Mouse (Mus musculus): ENCODE results near the gene Gpx2. TPM values are rescaled to one million over a fixed set of nuclear protein-coding genes. Genes with fewer than 3 reads are reported as not detected.

Gpx2 gene
- not detected in 2 replicates for polyA plus RNA-seq (2015; fragmentation: Nextera tagmentation; extraction: Ambion mirVana)

DNA sequence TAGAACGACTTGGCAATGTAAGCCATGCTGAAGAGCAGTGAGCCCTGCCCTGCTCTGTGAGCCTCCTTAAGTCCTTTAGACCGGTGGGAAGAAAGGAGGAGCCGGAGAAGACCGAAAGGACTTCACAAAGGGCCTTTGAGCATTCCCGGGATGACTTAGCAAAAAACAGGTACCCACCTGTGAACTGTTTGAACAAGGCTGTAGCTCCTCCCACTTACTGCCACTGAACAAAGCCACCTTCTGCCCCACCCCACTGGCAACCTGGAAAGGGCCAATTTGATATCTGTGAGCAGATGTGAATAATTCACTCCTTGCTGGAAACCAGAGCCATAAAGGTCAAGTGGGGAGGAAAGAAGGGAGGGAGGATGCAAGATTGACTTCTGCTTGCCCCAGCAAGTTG lies at the start of gene Gpx2:
Gene Gpx2, minus strand, starts transcription at position 205 of the 400 bp plus-strand sequence.
- Histone ChIP-seq H3K9me3 (no peaks in the 10 kb centered on the region), H3K27me3 (0 out of 2 replicates have a peak, but pooled peaks cover 2% of the 10 kb centered on the region)
- WGBS, result 80% methylated on average over 5 of the region's 5 CpGs

DNA sequence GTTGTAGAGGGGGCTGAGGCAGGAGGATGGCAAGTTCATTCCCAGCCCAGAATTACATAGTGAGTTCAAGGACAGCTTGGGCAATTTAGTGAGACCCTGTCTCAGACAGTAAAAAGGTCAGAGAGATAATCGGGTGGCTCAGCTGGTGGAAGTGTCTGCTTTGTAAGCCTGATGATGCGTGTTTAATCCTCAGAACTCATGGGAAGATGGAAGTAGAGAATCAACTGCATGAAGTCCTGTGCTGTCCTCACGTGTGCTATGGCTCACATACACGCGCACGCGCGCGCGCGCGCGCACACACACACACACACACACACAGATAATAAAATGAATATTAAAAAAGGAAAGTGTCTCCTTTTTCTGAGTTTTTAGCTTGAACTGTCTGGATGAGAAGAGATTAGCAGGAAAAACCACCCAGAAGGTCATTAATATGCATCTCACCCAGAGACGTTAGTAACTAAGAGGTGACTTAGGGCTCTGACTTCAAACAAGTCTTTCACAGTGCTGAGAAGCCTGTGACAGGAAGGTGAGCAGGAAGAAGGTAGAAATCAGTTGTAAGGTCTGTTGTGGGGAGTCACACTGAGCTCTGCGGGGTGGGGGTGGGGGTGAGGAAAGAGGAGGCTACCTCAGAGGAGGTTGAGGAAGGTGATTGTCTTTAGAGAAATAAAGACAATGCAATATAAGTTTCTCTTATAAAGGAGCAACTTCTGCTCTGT lies 49.1 kb upstream of the Gpx2 start:
- no peak overlapping the region for H3K27ac ChIP-seq
- H3K36me3 ChIP-seq, result peaks cover 3% of the 10 kb centered on the region; the same call in 1 of the 2 replicates
- no peak overlapping the region for H3K4me2 ChIP-seq (replicated peaks)
- no peak for ATAC-seq
- WGBS, result 89% methylated on average over 15 of the region's 15 CpGs
- H3K27me3 ChIP-seq, result no peaks in the 10 kb centered on the region
- no peak overlapping the region for H3K4me3 ChIP-seq (replicated peaks)
- no peaks in the 10 kb centered on the region for H3K4me1 ChIP-seq (replicated peaks)
- no peaks in the 10 kb centered on the region for H3K9me3 ChIP-seq
- no peak overlapping the region for H3K9ac ChIP-seq (replicated peaks)

More for the DNA sequence above, at the start of gene Gpx2:
- Histone ChIP-seq H3K4me2 (replicated peaks) (no peak within 1 kb of the TSS), H3K27ac (no peak within 1 kb of the TSS), H3K36me3 (0 out of 2 replicates have a peak, but pooled peaks cover 4% of the 10 kb centered on the region), H3K4me3 (replicated peaks) (no peak within 1 kb of the TSS), H3K4me1 (replicated peaks) (no peaks in the 10 kb centered on the region; the same call in 1 of the 2 replicates), H3K9ac (replicated peaks) (no peak within 1 kb of the TSS)
- ATAC-seq, result no peak

DNA sequence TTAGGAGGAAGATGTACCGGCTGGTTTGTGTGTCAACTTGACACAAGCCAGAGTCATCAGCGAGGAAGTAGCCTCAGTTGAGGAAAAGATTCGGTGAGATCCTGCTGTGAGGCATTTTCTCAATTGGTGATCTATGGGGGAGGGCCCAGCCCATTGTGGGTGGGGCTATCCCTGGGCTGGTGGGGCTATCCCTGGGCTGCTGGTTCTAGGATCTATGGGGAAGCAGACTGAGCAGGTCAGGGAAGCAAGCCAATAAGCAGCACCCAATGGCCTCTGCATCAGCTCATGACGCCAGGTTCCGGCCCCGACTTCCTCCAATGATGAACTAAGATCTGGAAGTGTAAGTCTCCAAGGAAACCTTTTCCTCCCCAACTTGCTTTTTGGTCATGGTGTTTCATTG lies 44.7 kb upstream of the Gpx2 start:
- Histone ChIP-seq H3K4me1 (replicated peaks) (peaks cover 15% of the 10 kb centered on the region), H3K36me3 (peaks cover 3% of the 10 kb centered on the region; the same call in 1 of the 2 replicates), H3K4me2 (replicated peaks) (no peak overlapping the region), H3K27me3 (0 out of 2 replicates have a peak, but pooled peaks cover 3% of the 10 kb centered on the region), H3K27ac (no peak overlapping the region), H3K9ac (replicated peaks) (no peak overlapping the region), H3K4me3 (replicated peaks) (no peak overlapping the region), H3K9me3 (no peaks in the 10 kb centered on the region)
- 86% methylated on average over 6 of the region's 6 CpGs for WGBS
- ATAC-seq, result no peak

DNA sequence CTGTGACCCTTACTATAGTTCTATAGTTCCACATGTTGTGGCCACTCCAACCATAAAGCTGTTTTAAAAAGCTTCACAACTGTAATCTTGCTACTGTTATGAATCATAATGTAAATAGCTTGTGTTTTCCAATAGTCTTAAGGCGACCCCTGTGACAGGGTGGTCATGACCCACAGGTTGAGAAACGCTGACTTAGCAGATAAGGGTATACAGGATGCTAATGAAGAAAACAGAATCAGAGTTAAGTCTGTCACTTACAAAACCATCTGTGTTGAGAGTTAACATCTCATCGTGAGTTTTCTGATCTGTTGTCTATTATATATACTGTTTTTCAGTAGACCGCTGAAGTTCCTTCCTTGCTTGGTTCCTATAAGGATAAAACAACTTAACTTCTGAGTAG lies 43.9 kb upstream of the Gpx2 start:
- Histone ChIP-seq H3K4me2 (replicated peaks) (no peak overlapping the region), H3K27ac (no peak overlapping the region), H3K4me1 (replicated peaks) (peaks cover 15% of the 10 kb centered on the region), H3K4me3 (replicated peaks) (no peak overlapping the region), H3K9me3 (no peaks in the 10 kb centered on the region), H3K27me3 (peaks cover 7% of the 10 kb centered on the region; the same call in 1 of the 2 replicates), H3K36me3 (peaks cover 3% of the 10 kb centered on the region; the same call in 1 of the 2 replicates), H3K9ac (replicated peaks) (no peak overlapping the region)
- 94% methylated on average over 4 of the region's 4 CpGs for WGBS
- ATAC-seq, result no peak

DNA sequence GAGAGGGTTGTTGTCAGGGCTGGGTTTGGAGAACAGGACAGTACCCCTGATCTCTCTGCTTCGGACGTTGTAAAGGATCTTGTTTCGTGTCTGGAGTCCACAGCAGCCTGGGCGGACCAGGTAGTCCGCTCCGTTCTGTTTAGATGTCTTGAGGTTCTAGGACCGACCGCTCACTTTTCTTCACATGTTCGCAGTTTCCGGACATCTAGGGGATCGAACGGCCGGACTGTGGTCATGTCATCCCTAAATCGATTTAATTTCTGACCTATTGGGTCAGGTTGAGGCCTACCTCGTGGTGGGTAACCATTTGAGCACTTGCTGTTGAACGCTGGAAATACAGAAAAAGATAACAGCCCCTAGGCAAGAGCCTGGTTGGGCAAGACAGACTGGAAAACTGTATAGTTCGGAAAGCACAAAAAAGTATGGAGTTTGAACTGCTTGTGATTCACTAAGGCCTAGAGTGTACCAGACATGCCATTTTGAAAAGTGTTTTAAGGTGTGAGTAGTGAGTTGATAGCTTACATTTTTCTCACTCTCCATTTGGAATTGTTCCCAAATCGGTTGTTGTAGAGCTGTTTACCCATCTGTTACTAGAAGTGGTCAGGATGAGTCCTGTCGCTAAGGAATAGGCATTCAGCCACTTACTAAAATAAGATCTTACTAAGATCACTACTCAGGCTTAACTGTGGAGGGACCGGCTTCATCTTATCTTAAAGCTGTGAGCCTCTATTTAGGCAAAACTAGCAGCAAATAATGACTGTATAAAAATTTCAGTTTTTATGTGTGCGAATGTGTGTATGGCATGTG lies 42.7 kb upstream of the Gpx2 start:
- Histone ChIP-seq H3K9ac (replicated peaks) (peak overlapping the region; percentile 71), H3K9me3 (no peaks in the 10 kb centered on the region), H3K4me1 (replicated peaks) (peaks cover 15% of the 10 kb centered on the region), H3K36me3 (peaks cover 3% of the 10 kb centered on the region; the same call in 1 of the 2 replicates), H3K4me3 (replicated peaks) (peak overlapping the region; percentile 77), H3K4me2 (replicated peaks) (peak overlapping the region; percentile 68), H3K27me3 (peaks cover 10% of the 10 kb centered on the region; the same call in 1 of the 2 replicates), H3K27ac (peak overlapping the region; percentile 80)
- WGBS, result 15% methylated on average over 21 of the region's 21 CpGs
- no peak for ATAC-seq

DNA sequence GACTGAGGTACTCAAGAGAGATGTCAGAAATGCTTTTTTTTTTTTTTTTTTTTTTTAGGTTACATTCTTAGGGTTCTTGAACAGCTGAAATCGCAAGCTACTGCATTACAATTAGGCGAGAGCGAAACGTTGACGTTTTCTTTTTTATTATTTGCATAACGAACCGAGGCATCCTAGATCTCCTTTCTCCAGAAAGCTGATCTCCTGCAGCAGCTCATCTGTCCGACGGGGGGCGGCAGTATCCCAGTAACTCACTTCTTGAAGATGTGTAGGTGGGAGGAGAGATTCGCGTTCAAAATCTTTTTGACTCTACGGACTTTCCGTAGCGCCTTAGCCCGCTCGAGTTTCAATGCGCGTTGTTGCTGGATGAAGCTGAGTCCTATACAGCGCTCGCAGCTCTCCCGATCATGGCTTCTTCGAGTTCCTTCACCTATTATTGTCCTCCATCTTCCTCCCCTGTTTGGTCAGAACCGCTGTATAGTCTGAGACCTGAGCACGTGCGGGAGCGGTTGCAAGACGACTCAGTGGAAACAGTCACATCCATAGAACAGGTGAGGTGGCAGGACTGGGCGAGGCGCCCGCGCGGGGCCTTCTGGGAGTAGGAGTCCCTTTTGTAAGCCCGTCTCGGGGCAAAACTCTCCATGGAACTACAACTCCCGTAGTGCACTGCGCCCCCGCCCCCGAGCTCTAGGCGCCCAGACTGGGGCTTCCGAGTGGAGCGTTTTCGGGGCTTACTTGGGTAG lies 41.9 kb upstream of the Gpx2 start:
- Histone ChIP-seq H3K9ac (replicated peaks) (peak overlapping the region; percentile 71), H3K27me3 (peaks cover 10% of the 10 kb centered on the region; the same call in 1 of the 2 replicates), H3K9me3 (no peaks in the 10 kb centered on the region), H3K4me1 (replicated peaks) (peaks cover 15% of the 10 kb centered on the region), H3K4me2 (replicated peaks) (peak overlapping the region; percentile 68), H3K27ac (peak overlapping the region; percentile 80), H3K4me3 (replicated peaks) (peak overlapping the region; percentile 77), H3K36me3 (no peaks in the 10 kb centered on the region)
- ATAC-seq, result peak; percentile 99
- under 1% methylated on average over 43 of the region's 43 CpGs for WGBS

DNA sequence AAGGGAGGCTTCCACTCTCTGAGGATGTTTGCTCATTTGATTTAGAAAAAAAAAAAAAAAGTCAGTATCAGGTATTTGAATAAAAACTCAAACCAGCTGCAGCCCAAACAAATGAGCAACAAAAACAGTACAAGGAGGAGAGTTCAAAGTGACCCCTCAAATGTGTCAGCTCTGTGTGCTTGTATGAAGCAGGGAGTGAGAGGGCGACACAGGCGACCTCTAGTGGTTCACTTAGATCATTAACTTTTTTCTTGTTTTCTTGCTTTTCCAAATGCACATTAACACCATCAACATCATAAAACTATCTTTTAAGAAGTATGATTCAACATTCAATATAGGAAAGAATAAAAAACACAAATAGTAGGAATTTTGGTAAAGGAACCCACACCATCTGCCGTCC lies 37.4 kb upstream of the Gpx2 start:
- peaks cover 3% of the 10 kb centered on the region; the same call in 1 of the 2 replicates for H3K4me1 ChIP-seq (replicated peaks)
- 3% methylated on average over 3 of the region's 3 CpGs for WGBS

DNA sequence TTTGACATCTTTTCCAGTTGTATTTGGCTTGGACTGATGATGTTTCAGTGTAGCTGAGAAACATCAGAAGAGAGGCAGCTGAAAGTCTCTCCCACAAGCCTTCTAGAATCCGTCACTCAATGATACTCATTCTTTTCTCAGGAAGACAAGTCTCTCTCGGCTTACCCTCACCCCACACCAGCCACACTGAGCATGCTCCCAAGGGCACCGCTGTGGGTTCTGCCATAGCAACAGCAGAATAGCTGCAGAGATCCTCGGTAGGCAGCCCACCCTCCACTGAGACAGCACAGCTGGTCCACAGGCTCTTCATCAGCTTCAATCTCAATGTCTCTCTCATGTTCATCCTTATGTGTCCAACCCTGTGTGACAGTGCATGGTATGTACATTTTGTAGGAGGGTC lies 29.9 kb upstream of the Gpx2 start:
- H3K4me3 ChIP-seq (replicated peaks), result no peak overlapping the region
- WGBS, result 61% methylated on average over 4 of the region's 4 CpGs

More for the DNA sequence above, 37.4 kb upstream of the Gpx2 start:
- H3K36me3 ChIP-seq, result no peaks in the 10 kb centered on the region
- ATAC-seq, result no peak
- no peak overlapping the region for H3K27ac ChIP-seq
- peaks cover 10% of the 10 kb centered on the region; the same call in 1 of the 2 replicates for H3K27me3 ChIP-seq
- no peaks in the 10 kb centered on the region for H3K9me3 ChIP-seq
- no peak overlapping the region for H3K4me2 ChIP-seq (replicated peaks)
- H3K9ac ChIP-seq (replicated peaks), result no peak overlapping the region
- no peak overlapping the region for H3K4me3 ChIP-seq (replicated peaks)

DNA sequence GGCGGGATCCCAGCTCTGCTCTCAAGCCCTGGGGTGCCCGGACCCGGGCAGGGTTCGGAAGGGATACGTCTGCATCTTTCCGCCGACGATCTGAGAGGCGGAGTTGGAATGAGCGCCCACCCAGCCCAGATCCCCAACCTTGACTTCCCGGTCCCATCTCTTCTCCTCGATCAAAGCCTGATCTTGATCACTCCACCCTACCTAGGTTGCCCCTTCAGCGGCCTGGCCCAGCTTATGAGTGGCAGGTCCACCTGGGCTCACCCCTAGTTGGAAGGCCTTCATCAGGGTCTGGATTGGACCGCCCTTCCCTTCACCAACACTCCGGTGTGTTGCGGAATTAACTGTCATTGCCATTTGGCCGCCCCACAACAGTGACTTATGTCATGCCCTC lies 27.3 kb upstream of the Gpx2 start, which contains the start of gene Rab15:
Gene Rab15, minus strand, starts transcription at position 258 of the 391 bp plus-strand sequence.
- peaks cover 48% of the 10 kb centered on the region for H3K27me3 ChIP-seq
- H3K9ac ChIP-seq (replicated peaks), result peak within 1 kb of the TSS; percentile 86
- H3K4me2 ChIP-seq (replicated peaks), result peak within 1 kb of the TSS; percentile 68
- no peaks in the 10 kb centered on the region for H3K36me3 ChIP-seq
- ATAC-seq, result peak; percentile 59
- peak within 1 kb of the TSS; percentile 72 for H3K27ac ChIP-seq
- H3K9me3 ChIP-seq, result no peaks in the 10 kb centered on the region
- peaks cover 28% of the 10 kb centered on the region for H3K4me1 ChIP-seq (replicated peaks)
- 3% methylated on average over 17 of the region's 17 CpGs for WGBS
- peak within 1 kb of the TSS; percentile 71 for H3K4me3 ChIP-seq (replicated peaks)

More for the DNA sequence above, 29.9 kb upstream of the Gpx2 start:
- Histone ChIP-seq H3K36me3 (no peaks in the 10 kb centered on the region), H3K27ac (no peak overlapping the region), H3K9me3 (no peaks in the 10 kb centered on the region), H3K4me2 (replicated peaks) (no peak overlapping the region), H3K27me3 (peaks cover 36% of the 10 kb centered on the region), H3K9ac (replicated peaks) (no peak overlapping the region), H3K4me1 (replicated peaks) (peaks cover 20% of the 10 kb centered on the region)
- no peak for ATAC-seq

DNA sequence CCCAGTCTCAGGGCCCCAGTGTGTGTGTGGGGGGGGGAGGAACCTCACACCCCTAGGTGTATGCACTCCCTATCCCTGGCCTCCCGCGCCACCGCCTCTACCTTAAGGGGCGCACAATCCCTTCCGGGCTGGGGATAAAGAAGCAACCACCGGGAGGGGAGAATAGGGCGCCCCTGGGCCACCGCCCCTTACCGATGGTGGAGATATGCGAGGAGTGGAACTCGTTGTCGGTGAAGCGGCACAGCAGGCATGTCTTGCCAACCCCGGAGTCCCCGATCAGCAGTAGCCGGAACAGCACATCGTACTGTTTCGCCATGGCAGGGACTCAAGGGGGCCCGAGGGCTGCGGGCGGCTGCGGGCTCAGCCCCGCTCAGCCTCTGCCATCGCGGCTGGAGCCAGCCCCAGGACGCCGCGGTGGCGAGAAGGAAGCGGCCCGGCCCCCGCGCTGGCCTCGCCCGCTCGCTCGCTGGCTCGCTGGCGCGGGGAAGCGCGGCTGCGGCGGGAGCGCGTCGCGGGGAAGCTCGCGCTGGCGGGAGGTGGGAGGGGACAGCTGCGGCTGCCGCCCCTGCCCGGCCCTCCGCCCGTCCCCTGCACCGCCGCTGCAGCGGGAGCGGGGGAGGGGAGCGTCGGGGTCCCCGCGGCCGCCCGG lies 26.8 kb upstream of the Gpx2 start:
- peaks cover 33% of the 10 kb centered on the region for H3K4me1 ChIP-seq (replicated peaks)
- H3K27me3 ChIP-seq, result peaks cover 48% of the 10 kb centered on the region
- H3K9me3 ChIP-seq, result no peaks in the 10 kb centered on the region
- under 1% methylated on average over 47 of the region's 66 CpGs for WGBS
- peak overlapping the region; percentile 72 for H3K27ac ChIP-seq
- H3K4me2 ChIP-seq (replicated peaks), result peak overlapping the region; percentile 68
- H3K36me3 ChIP-seq, result no peaks in the 10 kb centered on the region
- H3K4me3 ChIP-seq (replicated peaks), result peak overlapping the region; percentile 71
- H3K9ac ChIP-seq (replicated peaks), result peak overlapping the region; percentile 86
- ATAC-seq, result peak; percentile 83

DNA sequence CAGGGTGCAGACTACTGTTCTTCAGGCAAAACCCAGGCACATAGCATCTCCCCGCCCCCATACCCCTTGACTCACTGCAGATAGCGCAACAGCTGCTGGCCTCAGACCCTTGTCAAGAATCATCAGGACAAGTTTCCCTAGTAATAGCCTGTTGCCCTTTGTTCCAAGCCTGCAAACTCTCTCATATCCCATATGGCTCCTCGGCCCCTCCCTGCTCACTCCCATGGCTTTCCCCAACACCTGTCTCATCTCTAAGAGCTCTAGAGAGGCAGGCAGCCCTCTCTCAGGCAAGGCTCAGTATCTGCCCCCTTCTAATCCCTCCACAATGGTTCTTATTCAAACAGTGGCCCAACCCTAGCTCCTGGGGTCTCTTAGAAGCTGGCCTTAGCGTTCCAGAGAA lies 25.3 kb upstream of the Gpx2 start:
- Histone ChIP-seq H3K4me2 (replicated peaks) (peak overlapping the region; percentile 68), H3K27ac (no peak overlapping the region), H3K4me1 (replicated peaks) (peaks cover 34% of the 10 kb centered on the region), H3K27me3 (peaks cover 48% of the 10 kb centered on the region), H3K36me3 (no peaks in the 10 kb centered on the region), H3K9ac (replicated peaks) (0 out of 2 replicates have a peak overlapping the region, but pooled peaks have one; percentile 29), H3K9me3 (no peaks in the 10 kb centered on the region), H3K4me3 (replicated peaks) (peak overlapping the region; percentile 71; the same call in 1 of the 2 replicates)
- no peak for ATAC-seq
- WGBS, result 39% methylated on average over 4 of the region's 4 CpGs
